Mouse (Mus musculus): ENCODE data around the gene Taok3. TPM values are rescaled to one million over a fixed set of nuclear protein-coding genes. Genes with fewer than 3 reads are reported as not detected.

Gene Taok3
- total and polyA plus RNA-seq, 3 experiments, result 8.3 to 35.0 (median 17.4) TPM

- dilution Hi-C loops (cut with MboI; ENCODE audit: extremely low pct_ligation_motif_present, extremely low pct_unique_long_range_greater_than_20kb, low sequenced_read_pairs), result no loop called here
- Histone ChIP-seq H3K27me3 (replicated peaks) (no peaks in the 10 kb centered on the region), H3K79me2 (replicated peaks; ENCODE audit: control insufficient read depth, extremely low read depth, insufficient read depth, poor library complexity, severe bottlenecking) (peaks cover 17% of the 10 kb centered on the region), H3K36me3 (replicated peaks in 1 of 2; ENCODE audit: control insufficient read depth in 1 of 2, insufficient read depth in 1 of 2, low read length in 1 of 2) (peaks cover 12 to 35% of the 10 kb centered on the region in 2 experiments), H3K4me1 (ENCODE audit: control insufficient read depth in 1 of 2, insufficient read depth in 2 of 2) (peaks cover 10 to 75% of the 10 kb centered on the region in 2 experiments), H3K27ac (ENCODE audit: insufficient read depth, low read depth) (peak overlapping the region; percentile 98), H3K4me2 (ENCODE audit: insufficient read depth, low read depth, poor library complexity, severe bottlenecking) (peak overlapping the region; percentile 29), H3K9me3 (replicated peaks; ENCODE audit: low read length) (peaks cover 4% of the 10 kb centered on the region), H3K4me3 (replicated peaks in 1 of 3; ENCODE audit: low read depth in 2 of 3, low read length in 2 of 3, poor library complexity in 1 of 3) (peak overlapping the region in 1 of 3 experiments; percentile 7), H3K9ac (ENCODE audit: insufficient read depth, low read depth) (peak overlapping the region; percentile 23; the same call in 1 of the 2 replicates)
- in situ Hi-C loops (cut with MboI; ENCODE audit: low pct_ligation_motif_present, low pct_unique_long_range_greater_than_20kb, low sequenced_read_pairs), result no loop called here
- DNase-seq (ENCODE audit: extremely low read depth), result peak; percentile 69
- no peak for TF ChIP-seq PAX5 (IDR thresholded peaks at IDR 0.05; ENCODE audit: low read length)
- TF ChIP-seq UBTF (IDR thresholded peaks at IDR 0.05; ENCODE audit: low read depth, low read length), result no peak
- TF ChIP-seq RCOR1 (conservative IDR thresholded peaks at IDR 0.05; ENCODE audit: low read depth, low read length), result 0 out of 2 replicates have a peak, but pooled peaks have one; percentile 37
- TF ChIP-seq CTCF (conservative IDR thresholded peaks at IDR 0.05 in 1 of 2, IDR thresholded peaks at IDR 0.05 in 1 of 2; ENCODE audit: low read depth in 2 of 2, low read length in 2 of 2), result no peak
- 0 out of 2 replicates have a peak, but pooled peaks have one; percentile 11 for TF ChIP-seq POLR2A (IDR thresholded peaks at IDR 0.05; ENCODE audit: low read depth, low read length)
- no peak for TF ChIP-seq ZKSCAN1 (IDR thresholded peaks at IDR 0.05; ENCODE audit: borderline replicate concordance, low read depth, low read length)
- no peak for TF ChIP-seq MYC (IDR thresholded peaks at IDR 0.05; ENCODE audit: low read depth, low read length)
- TF ChIP-seq CHD1 (IDR thresholded peaks at IDR 0.05; ENCODE audit: low read depth, low read length), result no peak
These were observed 39.4 kb downstream of the Taok3 start for GRCm38 (mm10) chr5:117159326-117159725.

GRCm38 (mm10) chr5:117159805-117160291 lies 39.9 kb downstream of the Taok3 start:
- H3K9me3 ChIP-seq (replicated peaks; ENCODE audit: low read length), result peaks cover 4% of the 10 kb centered on the region
- H3K4me2 ChIP-seq (ENCODE audit: insufficient read depth, low read depth, poor library complexity, severe bottlenecking), result peak overlapping the region; percentile 37
- H3K4me1 ChIP-seq (ENCODE audit: control insufficient read depth in 1 of 2, insufficient read depth in 2 of 2), result peaks cover 10 to 75% of the 10 kb centered on the region in 2 experiments
- DNase-seq (ENCODE audit: extremely low read depth), result peak; percentile 91
- 0 out of 2 replicates have a peak overlapping the region, but pooled peaks have one; percentile 23 for H3K9ac ChIP-seq (ENCODE audit: insufficient read depth, low read depth)
- H3K27me3 ChIP-seq (replicated peaks), result no peaks in the 10 kb centered on the region
- in situ Hi-C loops (cut with MboI; ENCODE audit: low pct_ligation_motif_present, low pct_unique_long_range_greater_than_20kb, low sequenced_read_pairs) (no loop called here), dilution Hi-C loops (cut with MboI; ENCODE audit: extremely low pct_ligation_motif_present, extremely low pct_unique_long_range_greater_than_20kb, low sequenced_read_pairs) (no loop called here)
- peaks cover 17% of the 10 kb centered on the region for H3K79me2 ChIP-seq (replicated peaks; ENCODE audit: control insufficient read depth, extremely low read depth, insufficient read depth, poor library complexity, severe bottlenecking)
- peak overlapping the region in 1 of 3 experiments; percentile 29 for H3K4me3 ChIP-seq (replicated peaks in 1 of 3; ENCODE audit: low read depth in 2 of 3, low read length in 2 of 3, poor library complexity in 1 of 3)
- peaks cover 12 to 35% of the 10 kb centered on the region in 2 experiments for H3K36me3 ChIP-seq (replicated peaks in 1 of 2; ENCODE audit: control insufficient read depth in 1 of 2, insufficient read depth in 1 of 2, low read length in 1 of 2)
- peak overlapping the region; percentile 98 for H3K27ac ChIP-seq (ENCODE audit: insufficient read depth, low read depth)
- TF ChIP-seq ETS1 (conservative IDR thresholded peaks at IDR 0.05; ENCODE audit: low read depth, low read length) (peak; percentile 82), RCOR1 (conservative IDR thresholded peaks at IDR 0.05; ENCODE audit: low read depth, low read length) (no peak), ELF1 (IDR thresholded peaks at IDR 0.05; ENCODE audit: low read depth, low read length) (no peak), MAZ (IDR thresholded peaks at IDR 0.05; ENCODE audit: low read depth, low read length) (no peak), TCF12 (IDR thresholded peaks at IDR 0.05; ENCODE audit: low read depth, low read length) (peak; percentile 53; the same call in 1 of the 2 replicates), POLR2A (IDR thresholded peaks at IDR 0.05; ENCODE audit: low read depth, low read length) (no peak), IRF4 (IDR thresholded peaks at IDR 0.05; ENCODE audit: low read depth, low read length) (peak; percentile 77), USF1 (IDR thresholded peaks at IDR 0.05; ENCODE audit: low read depth, low read length) (no peak), MAFK (IDR thresholded peaks at IDR 0.05; ENCODE audit: insufficient replicate concordance, low read length) (no peak; the same call in 1 of the 2 replicates), CTCF (conservative IDR thresholded peaks at IDR 0.05 in 1 of 2, IDR thresholded peaks at IDR 0.05 in 1 of 2; ENCODE audit: low read depth in 2 of 2, low read length in 2 of 2) (peak in 1 of 2 experiments; percentile 20; a peak in 1 of 4 replicates), PAX5 (IDR thresholded peaks at IDR 0.05; ENCODE audit: low read length) (no peak), UBTF (IDR thresholded peaks at IDR 0.05; ENCODE audit: low read depth, low read length) (no peak), TBP (conservative IDR thresholded peaks at IDR 0.05; ENCODE audit: low read depth, low read length) (no peak), MXI1 (IDR thresholded peaks at IDR 0.05; ENCODE audit: low read depth, low read length) (no peak), HCFC1 (IDR thresholded peaks at IDR 0.05; ENCODE audit: low read depth, low read length) (no peak), ZMIZ1 (IDR thresholded peaks at IDR 0.05; ENCODE audit: low read depth, low read length) (peak; percentile 42; the same call in 1 of the 2 replicates), RAD21 (IDR thresholded peaks at IDR 0.05; ENCODE audit: low read depth, low read length) (no peak; the same call in none of the 2 replicates), SIN3A (IDR thresholded peaks at IDR 0.05; ENCODE audit: low read length) (peak; percentile 79; the same call in 1 of the 2 replicates), MAX (IDR thresholded peaks at IDR 0.05; ENCODE audit: low read length) (no peak; the same call in 1 of the 2 replicates), ZNF384 (IDR thresholded peaks at IDR 0.05; ENCODE audit: low read depth, low read length) (peak; percentile 94), MEF2A (IDR thresholded peaks at IDR 0.05; ENCODE audit: borderline replicate concordance, low read depth, low read length) (peak; percentile 41; the same call in 1 of the 2 replicates), NELFE (IDR thresholded peaks at IDR 0.05; ENCODE audit: low read depth, low read length) (no peak), JUND (conservative IDR thresholded peaks at IDR 0.05; ENCODE audit: low read depth, low read length) (no peak), SMC3 (IDR thresholded peaks at IDR 0.05; ENCODE audit: low read depth, low read length) (0 out of 2 replicates have a peak, but pooled peaks have one; percentile 16), MYC (IDR thresholded peaks at IDR 0.05; ENCODE audit: low read depth, low read length) (no peak; the same call in 1 of the 2 replicates), NRF1 (IDR thresholded peaks at IDR 0.05; ENCODE audit: low read depth, low read length) (no peak), JUN (IDR thresholded peaks at IDR 0.05; ENCODE audit: insufficient read depth, low read depth, low read length) (no peak), USF2 (conservative IDR thresholded peaks at IDR 0.05; ENCODE audit: low read depth, low read length) (no peak)
